Mouse (Mus musculus): ENCODE measurements around the gene 4930512M02Rik.

DNA sequence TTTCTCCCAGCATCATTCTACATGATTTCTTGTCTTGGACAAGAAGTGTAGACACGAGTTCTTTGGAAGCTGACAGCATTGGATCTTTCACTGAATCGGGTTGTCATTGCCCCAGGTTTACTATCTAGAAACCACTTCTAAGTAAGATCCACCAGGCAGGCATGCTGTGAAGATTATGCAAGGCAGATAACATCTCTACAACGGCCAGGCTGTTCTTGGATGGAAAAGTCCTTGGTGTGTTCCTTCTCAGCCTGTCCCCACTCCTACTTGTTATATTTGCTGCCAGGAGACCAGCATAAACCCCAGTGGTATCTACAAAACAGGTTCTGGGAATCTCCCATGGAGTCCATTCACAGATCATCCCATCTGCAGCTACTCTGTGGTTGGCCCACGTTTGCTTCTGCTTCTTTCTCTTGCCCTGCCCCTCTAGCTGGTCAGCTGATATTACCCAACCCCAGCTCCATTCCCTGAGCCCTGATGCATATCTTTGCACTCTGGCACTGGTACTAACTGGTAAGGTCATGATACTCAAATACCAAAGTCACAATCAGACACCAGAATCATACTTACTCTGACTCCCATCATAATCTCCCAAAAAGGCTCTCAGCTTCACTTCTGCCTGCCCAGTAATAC is 3.4 kb downstream of the 4930512M02Rik start:
- TF ChIP-seq POLR2A (IDR thresholded peaks at IDR 0.05; ENCODE audit: extremely low read depth, insufficient read depth, low read length) (no peak), CTCF (IDR thresholded peaks at IDR 0.05; ENCODE audit: extremely low read depth, insufficient read depth, low read length) (no peak)

Data from cortical plate, adult 2 months (tissue).